Mouse (Mus musculus) limb, embryonic 11.5 days (tissue): ENCODE data around the gene Mrpl1. TPM values are rescaled to one million over a fixed set of nuclear protein-coding genes. Genes with fewer than 3 reads are reported as not detected.

Source experiments
- ATAC-seq: fragments of 200-750 bp; cut with Nextera tagmentation; 2 replicates; pipeline ENCODE4 v1.8.0; 2017; ENCODE audit warnings: low read depth; ENCODE audit not compliant: insufficient number of reproducible peaks, low FRiP score, low TSS enrichment
- DNase-seq: peaks from one replicate; pipeline ENCODE4 v3.0.0-alpha.2; 2015; ENCODE audit warnings: low spot score
- H3K27ac ChIP-seq: fragments of 300-500 bp; sonication (generic); replicated peaks from 2 replicates; pipeline ENCODE4 v1.5.1; 2014; ENCODE audit warnings: low read depth, mild to moderate bottlenecking, low read length
- H3K27me3 ChIP-seq: fragments of 300-500 bp; sonication (generic); 2 replicates; pipeline ENCODE4 v1.6.1; 2014; ENCODE audit warnings: mild to moderate bottlenecking, low read length, mixed read lengths; ENCODE audit not compliant: control insufficient read depth, insufficient read depth
- H3K36me3 ChIP-seq: fragments of 300-500 bp; sonication (generic); 2 replicates; pipeline ENCODE4 v1.6.1; 2014; ENCODE audit warnings: mild to moderate bottlenecking, low read length, moderate library complexity, mixed read lengths; ENCODE audit not compliant: control insufficient read depth, insufficient read depth
- H3K4me1 ChIP-seq: fragments of 300-500 bp; sonication (generic); 2 replicates; pipeline ENCODE4 v1.6.1; 2014; ENCODE audit warnings: low read length, mixed read lengths; ENCODE audit not compliant: control insufficient read depth, insufficient read depth
- H3K4me2 ChIP-seq: fragments of 300-500 bp; sonication (generic); 2 replicates; pipeline ENCODE4 v1.6.1; 2014; ENCODE audit warnings: low read depth, mild to moderate bottlenecking, moderate library complexity; ENCODE audit not compliant: severe bottlenecking
- H3K4me3 ChIP-seq: fragments of 300-500 bp; sonication (generic); 2 replicates; pipeline ENCODE4 v1.5.1; 2014; ENCODE audit warnings: low read depth, low read length
- H3K9ac ChIP-seq: fragments of 300-500 bp; sonication (generic); 2 replicates; pipeline ENCODE4 v1.6.1; 2014; ENCODE audit warnings: mild to moderate bottlenecking, low read length
- H3K9me3 ChIP-seq: fragments of 300-500 bp; sonication (generic); 2 replicates; pipeline ENCODE4 v1.6.1; 2016; ENCODE audit warnings: low read length; ENCODE audit not compliant: control insufficient read depth
- WGBS: fragments of 180-500 bp; shearing (Covaris S2); extraction: QIAGEN DNeasy Blood & Tissue Kit; methylation state at CpG from one replicate; pipeline ENCODE4 v1.1.7; 2014; 5-methylcytosine and 5-hydroxymethylcytosine counted together
- polyA plus RNA-seq: library from polyadenylated mRNA; unstranded; fragments of >200 nt; fragmentation: Nextera tagmentation; extraction: Ambion mirVana; gene quantifications from 2 replicates; pipeline ENCODE4 v1.2.1, GENCODE M21; 2014

The Mrpl1 gene
- polyA plus RNA-seq, 1 experiment from 2014 or later: 25.2 TPM

DNA sequence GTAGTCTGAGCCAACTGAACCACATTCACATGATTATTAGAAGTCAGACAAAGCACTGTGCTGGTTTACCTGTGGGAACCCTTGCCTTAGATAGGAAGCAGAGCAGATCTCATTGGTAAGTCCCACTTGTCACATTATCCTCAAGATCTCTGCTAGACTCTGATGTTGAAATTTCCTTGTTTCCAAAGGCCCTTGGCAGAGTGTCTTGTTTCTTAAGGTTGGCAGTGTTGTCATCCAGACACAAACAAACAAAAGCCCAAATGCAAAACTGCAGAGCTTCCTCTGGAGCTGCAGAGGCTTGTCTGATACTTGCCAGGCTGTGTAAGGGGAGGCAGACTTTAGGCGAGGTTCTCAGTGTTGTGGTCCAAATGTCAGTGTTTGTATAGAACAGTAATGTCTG is 31.6 kb downstream of the Mrpl1 start:
- no peak for ATAC-seq
- no peak overlapping the region for H3K9ac ChIP-seq

GRCm38 (mm10) chr5:96244511-96244910 is 35.2 kb downstream of the Mrpl1 start:
- Histone ChIP-seq H3K36me3 (peaks cover 2% of the 10 kb centered on the region; the same call in 1 of the 2 replicates), H3K4me2 (no peak overlapping the region), H3K9me3 (no peaks in the 10 kb centered on the region), H3K27ac (no peak overlapping the region), H3K27me3 (no peaks in the 10 kb centered on the region), H3K9ac (no peak overlapping the region), H3K4me1 (no peaks in the 10 kb centered on the region), H3K4me3 (no peak overlapping the region)
- WGBS: 69% methylated on average over 1 of the region's 1 CpGs
- DNase-seq (no peak), ATAC-seq (no peak)

More for the DNA sequence above, 31.6 kb downstream of the Mrpl1 start:
- no peaks in the 10 kb centered on the region for H3K4me1 ChIP-seq
- no peak for DNase-seq
- H3K27ac ChIP-seq: no peak overlapping the region
- H3K27me3 ChIP-seq: no peaks in the 10 kb centered on the region
- H3K4me3 ChIP-seq: no peak overlapping the region
- no peak overlapping the region for H3K4me2 ChIP-seq
- H3K9me3 ChIP-seq: no peaks in the 10 kb centered on the region
- WGBS: 91% methylated on average over 1 of the region's 1 CpGs
- H3K36me3 ChIP-seq: peaks cover 5% of the 10 kb centered on the region

- H3K27ac ChIP-seq: no peak overlapping the region
- H3K4me1 ChIP-seq: no peaks in the 10 kb centered on the region
- no peaks in the 10 kb centered on the region for H3K9me3 ChIP-seq
- H3K36me3 ChIP-seq: no peaks in the 10 kb centered on the region
- DNase-seq (no peak), ATAC-seq (no peak)
- H3K27me3 ChIP-seq: no peaks in the 10 kb centered on the region
- H3K9ac ChIP-seq: no peak overlapping the region
- no peak overlapping the region for H3K4me3 ChIP-seq
- no peak overlapping the region for H3K4me2 ChIP-seq
- WGBS: 85% methylated on average over 2 of the region's 2 CpGs
Measured at GRCm38 (mm10) chr5:96253995-96254394, 44.7 kb downstream of the Mrpl1 start.

- Histone ChIP-seq H3K4me2 (no peak overlapping the region), H3K36me3 (no peaks in the 10 kb centered on the region), H3K9me3 (no peaks in the 10 kb centered on the region), H3K4me1 (no peaks in the 10 kb centered on the region), H3K27ac (no peak overlapping the region), H3K27me3 (no peaks in the 10 kb centered on the region), H3K4me3 (no peak overlapping the region), H3K9ac (no peak overlapping the region)
- DNase-seq (no peak), ATAC-seq (no peak)
- 79% methylated on average over 3 of the region's 3 CpGs for WGBS
Measured at GRCm38 (mm10) chr5:96255166-96255565, 45.9 kb downstream of the Mrpl1 start.

GRCm38 (mm10) chr5:96258210-96258609 is 48.9 kb downstream of the Mrpl1 start:
- no peaks in the 10 kb centered on the region for H3K4me1 ChIP-seq
- no peak overlapping the region for H3K9ac ChIP-seq
- H3K4me3 ChIP-seq: no peak overlapping the region
- no peaks in the 10 kb centered on the region for H3K27me3 ChIP-seq
- H3K9me3 ChIP-seq: no peaks in the 10 kb centered on the region
- no peak overlapping the region for H3K4me2 ChIP-seq
- H3K27ac ChIP-seq: no peak overlapping the region
- ATAC-seq (no peak), DNase-seq (no peak)
- H3K36me3 ChIP-seq: no peaks in the 10 kb centered on the region
- WGBS: 81% methylated on average over 5 of the region's 5 CpGs

DNA sequence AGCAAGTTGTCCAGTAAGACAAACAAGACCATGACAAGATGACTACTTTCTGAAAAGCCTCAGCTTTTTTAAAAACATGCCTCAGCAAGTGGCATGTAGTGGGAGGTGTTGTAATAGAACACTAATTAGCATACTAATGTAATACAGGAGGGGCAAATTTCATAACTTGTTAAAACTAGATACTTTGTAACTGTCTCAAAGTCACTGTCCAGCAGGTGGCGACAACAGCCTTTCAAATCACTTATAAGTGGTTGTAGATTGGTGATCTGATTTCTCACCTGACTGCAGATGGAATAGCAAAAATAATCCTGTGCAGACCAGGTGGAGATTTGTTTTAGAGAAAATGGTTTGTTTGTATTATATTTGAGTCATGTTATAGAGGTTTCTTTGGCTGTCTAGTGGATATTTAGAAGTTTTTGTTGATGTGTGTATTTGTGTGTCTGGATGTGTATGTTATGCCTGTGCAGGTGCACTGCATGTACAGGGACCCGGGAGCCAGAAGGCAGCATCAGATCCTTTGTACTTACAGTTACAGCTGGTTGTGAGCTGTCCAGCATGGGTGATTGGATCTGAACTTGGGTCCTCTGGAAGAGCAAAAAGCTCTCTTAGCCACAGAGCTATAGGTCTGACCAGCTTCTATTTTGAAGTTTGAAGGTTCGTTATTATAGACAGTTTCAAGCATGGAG is 57.9 kb downstream of the Mrpl1 start:
- ATAC-seq (no peak), DNase-seq (peak; percentile 79)
- no peaks in the 10 kb centered on the region; the same call in 1 of the 2 replicates for H3K36me3 ChIP-seq
- no peaks in the 10 kb centered on the region for H3K4me1 ChIP-seq
- no peaks in the 10 kb centered on the region for H3K9me3 ChIP-seq
- WGBS: 68% methylated on average over 3 of the region's 3 CpGs
- no peaks in the 10 kb centered on the region for H3K27me3 ChIP-seq
- H3K4me3 ChIP-seq: no peak overlapping the region
- H3K27ac ChIP-seq: no peak overlapping the region
- no peak overlapping the region for H3K9ac ChIP-seq
- no peak overlapping the region for H3K4me2 ChIP-seq

DNA sequence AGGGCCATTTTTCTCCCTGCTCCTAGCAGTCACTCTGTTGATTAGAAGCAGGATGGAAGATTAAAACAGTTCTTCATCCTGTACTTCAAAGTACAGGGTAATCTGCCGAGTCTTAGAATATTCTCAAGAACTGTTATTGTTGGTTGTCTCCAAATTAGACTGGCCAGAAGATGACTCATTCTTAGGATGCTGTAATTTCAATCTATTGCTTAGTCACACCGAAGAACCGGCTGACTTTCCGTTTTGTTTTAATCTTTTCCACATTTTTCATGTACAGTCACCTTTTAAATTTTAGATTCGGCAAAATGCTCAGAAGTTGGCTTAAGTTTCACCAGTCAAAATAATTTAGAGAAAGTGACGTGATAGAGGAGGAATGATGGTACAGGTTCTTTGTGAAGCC is 61.8 kb downstream of the Mrpl1 start:
- ATAC-seq: no peak
- WGBS: 90% methylated on average over 6 of the region's 6 CpGs
- Histone ChIP-seq H3K4me2 (no peak overlapping the region), H3K4me3 (no peak overlapping the region), H3K9ac (no peak overlapping the region), H3K27me3 (no peaks in the 10 kb centered on the region), H3K36me3 (no peaks in the 10 kb centered on the region), H3K9me3 (no peaks in the 10 kb centered on the region), H3K27ac (no peak overlapping the region), H3K4me1 (no peaks in the 10 kb centered on the region)
- DNase-seq: no peak

- Histone ChIP-seq H3K4me3 (no peak overlapping the region), H3K36me3 (no peaks in the 10 kb centered on the region), H3K9ac (no peak overlapping the region), H3K9me3 (no peaks in the 10 kb centered on the region), H3K27me3 (no peaks in the 10 kb centered on the region), H3K4me1 (no peaks in the 10 kb centered on the region), H3K4me2 (no peak overlapping the region), H3K27ac (no peak overlapping the region)
- WGBS: 20% methylated on average over 8 of the region's 8 CpGs
- DNase-seq (no peak), ATAC-seq (peak; percentile 69)
Measured at GRCm38 (mm10) chr5:96305786-96306185, 96.5 kb downstream of the Mrpl1 start.

DNA sequence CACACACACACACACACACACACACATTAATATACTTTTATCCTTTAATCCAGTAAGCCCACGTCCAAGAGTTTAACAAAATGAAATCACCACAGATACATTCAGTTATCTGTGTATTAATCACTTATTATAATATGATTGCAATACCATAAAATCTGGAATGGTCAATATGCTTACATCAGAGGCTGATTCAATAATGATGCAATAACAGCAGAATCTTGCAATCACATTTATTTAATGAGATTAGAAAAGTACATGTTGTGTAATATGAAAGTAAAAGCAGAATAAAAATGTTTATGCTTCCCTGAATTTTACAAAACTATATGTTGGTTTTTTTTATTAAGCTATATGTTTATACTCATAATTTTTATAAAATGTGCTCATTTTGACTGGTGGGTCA is 97.0 kb downstream of the Mrpl1 start:
- Histone ChIP-seq H3K4me3 (no peak overlapping the region), H3K27me3 (no peaks in the 10 kb centered on the region), H3K4me2 (no peak overlapping the region), H3K9ac (no peak overlapping the region), H3K27ac (no peak overlapping the region), H3K4me1 (no peaks in the 10 kb centered on the region), H3K36me3 (no peaks in the 10 kb centered on the region), H3K9me3 (no peaks in the 10 kb centered on the region)
- 68% methylated on average over 1 of the region's 1 CpGs for WGBS
- ATAC-seq: no peak
- no peak for DNase-seq
